Mouse (Mus musculus): ENCODE results near the gene Abr.

DNA sequence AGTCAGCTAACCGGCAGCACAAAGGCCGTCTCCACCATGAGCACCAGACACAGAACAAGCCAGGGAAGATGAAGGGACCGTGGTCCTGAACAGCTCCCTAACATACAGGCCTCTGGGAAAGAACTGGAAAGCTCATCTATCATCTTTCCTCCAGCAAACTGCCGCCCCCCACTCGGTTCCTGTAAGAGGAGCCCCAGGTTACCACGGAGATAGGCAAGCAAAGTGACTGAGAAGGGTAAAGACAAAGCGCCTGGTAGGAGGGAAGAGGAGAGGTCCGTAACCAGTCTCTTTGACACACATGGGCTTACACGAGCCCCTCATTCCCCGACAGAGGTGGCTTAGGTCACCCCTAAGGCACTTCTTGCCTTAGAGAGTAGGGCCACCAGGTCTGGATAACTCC, 155.0 kb downstream of the Abr start:
- TF ChIP-seq POLR2A (IDR thresholded peaks at IDR 0.05; ENCODE audit: low read depth, low read length) (no peak), CTCF (IDR thresholded peaks at IDR 0.05; ENCODE audit: borderline replicate concordance, insufficient read depth, low read length) (no peak)
